Mouse (Mus musculus): ENCODE measurements at regions not wholly inside any gene's neighbourhood (a gene's known extent, or its start where the extent isn't known, plus 50 kb on each side); places are given as distances from the start of the nearest gene placed in this dataset.

DNA sequence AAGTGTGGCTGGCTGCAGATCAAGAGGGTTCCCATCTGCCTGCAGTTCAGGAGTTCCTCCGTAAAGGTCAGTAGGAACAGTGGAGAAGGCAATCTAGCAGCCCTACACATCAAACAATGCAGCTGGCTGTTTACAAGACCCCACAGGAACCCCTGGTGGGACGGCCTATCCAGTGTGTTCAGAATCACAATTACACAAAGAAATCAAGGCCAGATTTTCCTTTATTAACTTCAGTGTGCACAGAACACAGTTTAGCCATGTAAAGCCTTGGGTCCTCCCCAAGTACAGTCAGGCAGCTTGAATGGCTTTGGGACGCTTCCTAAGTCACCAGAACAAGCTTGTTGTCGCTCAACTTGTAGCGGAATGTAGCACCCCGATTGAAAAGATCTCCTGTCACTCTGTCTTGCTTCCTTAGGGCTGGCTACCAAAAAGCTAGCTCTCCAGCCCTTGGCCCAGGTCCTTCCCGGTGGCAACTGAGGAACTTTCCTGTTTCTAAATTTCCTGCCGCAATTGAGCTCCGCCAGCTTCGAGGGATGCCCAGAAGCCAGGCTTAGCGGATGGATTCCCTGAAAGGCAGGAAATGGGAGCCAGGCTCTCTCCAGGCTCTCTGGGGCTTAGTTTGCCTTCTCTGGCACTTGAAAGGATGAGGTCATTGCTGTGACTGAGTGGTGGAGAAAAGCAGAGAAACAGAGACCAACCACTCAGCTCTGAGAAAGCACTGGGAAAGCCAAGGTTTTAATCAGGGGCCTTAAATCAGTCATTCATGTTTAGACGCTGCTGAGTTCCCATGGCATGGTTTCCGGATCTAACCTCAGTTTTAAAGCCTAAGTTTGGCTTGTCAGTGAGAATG, 78.1 kb upstream of the Spin1 start:
- Histone ChIP-seq H3K4me3 (ENCODE audit: low read depth, low read length) (no peak overlapping the region), H3K9me3 (ENCODE audit: control insufficient read depth, low read depth, low read length) (no peaks in the 10 kb centered on the region), H3K4me1 (ENCODE audit: control insufficient read depth, insufficient read depth, low read length) (0 out of 2 replicates have a peak, but pooled peaks cover 14% of the 10 kb centered on the region), H3K36me3 (ENCODE audit: control insufficient read depth, insufficient read depth, low read length) (no peaks in the 10 kb centered on the region), H3K9ac (replicated peaks; ENCODE audit: low read depth, low read length) (no peak overlapping the region), H3K27me3 (ENCODE audit: control insufficient read depth, insufficient read depth, low read length) (no peaks in the 10 kb centered on the region), H3K27ac (ENCODE audit: low read length) (peak overlapping the region; percentile 6; the same call in 1 of the 2 replicates), H3K4me2 (replicated peaks; ENCODE audit: low read depth, low read length) (no peak overlapping the region)
- ATAC-seq (ENCODE audit: insufficient number of reproducible peaks, insufficient read depth, low FRiP score, low read depth), result no peak
- WGBS, result 55% methylated on average over 13 of the region's 13 CpGs

DNA sequence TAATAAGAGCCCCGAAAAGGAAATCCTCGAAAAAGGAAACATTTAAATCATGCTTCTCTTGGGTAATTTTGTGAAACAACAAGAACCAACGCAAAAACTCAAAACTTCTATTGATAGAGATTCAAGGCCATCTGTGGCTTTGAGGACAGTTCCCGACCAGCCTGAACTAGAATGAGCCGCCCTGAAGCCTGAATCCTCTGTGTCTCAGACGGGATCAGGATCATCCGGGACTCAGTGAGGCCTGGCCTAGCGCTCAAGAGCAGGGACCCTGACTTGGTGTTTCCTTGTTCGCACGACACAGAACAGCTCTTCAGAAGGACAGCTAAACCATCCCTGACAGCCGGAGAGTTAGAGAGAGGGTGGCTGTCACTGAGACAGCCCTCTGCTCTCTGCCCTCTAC, 77.4 kb upstream of the Spin1 start:
- Histone ChIP-seq H3K27me3 (ENCODE audit: control insufficient read depth, insufficient read depth, low read length) (no peaks in the 10 kb centered on the region), H3K4me3 (ENCODE audit: low read depth, low read length) (no peak overlapping the region), H3K27ac (ENCODE audit: low read length) (0 out of 2 replicates have a peak overlapping the region, but pooled peaks have one; percentile 6), H3K4me2 (replicated peaks; ENCODE audit: low read depth, low read length) (no peak overlapping the region), H3K4me1 (ENCODE audit: control insufficient read depth, insufficient read depth, low read length) (0 out of 2 replicates have a peak, but pooled peaks cover 11% of the 10 kb centered on the region), H3K9me3 (ENCODE audit: control insufficient read depth, low read depth, low read length) (no peaks in the 10 kb centered on the region), H3K36me3 (ENCODE audit: control insufficient read depth, insufficient read depth, low read length) (no peaks in the 10 kb centered on the region), H3K9ac (replicated peaks; ENCODE audit: low read depth, low read length) (no peak overlapping the region)
- WGBS, result 85% methylated on average over 11 of the region's 11 CpGs
- no peak for ATAC-seq (ENCODE audit: insufficient number of reproducible peaks, insufficient read depth, low FRiP score, low read depth)

DNA sequence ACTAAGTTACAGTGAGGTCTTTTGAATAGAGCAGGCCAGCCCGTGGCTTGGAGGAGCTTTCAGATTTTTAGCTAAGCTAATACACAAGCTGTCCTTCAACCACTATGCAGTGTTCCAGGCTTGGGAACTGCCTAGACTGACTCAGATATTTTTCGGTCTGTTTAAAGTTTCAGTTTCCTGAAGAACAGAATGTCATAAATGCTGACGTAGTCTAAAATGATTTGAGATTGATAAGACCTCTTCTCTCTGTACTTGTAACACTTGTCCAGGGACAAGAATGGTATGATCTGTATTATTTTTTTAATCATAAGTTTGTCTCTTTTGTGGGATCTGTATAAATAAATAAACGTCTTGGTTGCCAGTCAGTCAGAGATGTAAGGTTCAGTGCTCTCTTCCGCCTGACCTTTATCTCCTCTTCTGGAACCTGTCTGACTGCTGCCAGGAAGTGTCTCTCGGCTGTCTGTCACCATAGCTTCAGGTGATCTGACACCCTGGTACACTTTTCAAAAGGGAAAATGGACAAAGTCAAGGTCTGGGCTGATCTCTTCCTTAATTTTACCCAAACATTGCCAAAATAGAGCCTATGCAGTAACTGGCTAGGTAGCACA, 74.3 kb upstream of the Spin1 start:
- Histone ChIP-seq H3K4me3 (ENCODE audit: low read depth, low read length) (no peak overlapping the region), H3K4me2 (replicated peaks; ENCODE audit: low read depth, low read length) (no peak overlapping the region), H3K9ac (replicated peaks; ENCODE audit: low read depth, low read length) (no peak overlapping the region), H3K4me1 (ENCODE audit: control insufficient read depth, insufficient read depth, low read length) (0 out of 2 replicates have a peak, but pooled peaks cover 11% of the 10 kb centered on the region), H3K9me3 (ENCODE audit: control insufficient read depth, low read depth, low read length) (no peaks in the 10 kb centered on the region; the same call in 1 of the 2 replicates), H3K27me3 (ENCODE audit: control insufficient read depth, insufficient read depth, low read length) (no peaks in the 10 kb centered on the region), H3K36me3 (ENCODE audit: control insufficient read depth, insufficient read depth, low read length) (no peaks in the 10 kb centered on the region), H3K27ac (ENCODE audit: low read length) (no peak overlapping the region)
- WGBS, result 63% methylated on average over 6 of the region's 6 CpGs
- no peak for ATAC-seq (ENCODE audit: insufficient number of reproducible peaks, insufficient read depth, low FRiP score, low read depth)

DNA sequence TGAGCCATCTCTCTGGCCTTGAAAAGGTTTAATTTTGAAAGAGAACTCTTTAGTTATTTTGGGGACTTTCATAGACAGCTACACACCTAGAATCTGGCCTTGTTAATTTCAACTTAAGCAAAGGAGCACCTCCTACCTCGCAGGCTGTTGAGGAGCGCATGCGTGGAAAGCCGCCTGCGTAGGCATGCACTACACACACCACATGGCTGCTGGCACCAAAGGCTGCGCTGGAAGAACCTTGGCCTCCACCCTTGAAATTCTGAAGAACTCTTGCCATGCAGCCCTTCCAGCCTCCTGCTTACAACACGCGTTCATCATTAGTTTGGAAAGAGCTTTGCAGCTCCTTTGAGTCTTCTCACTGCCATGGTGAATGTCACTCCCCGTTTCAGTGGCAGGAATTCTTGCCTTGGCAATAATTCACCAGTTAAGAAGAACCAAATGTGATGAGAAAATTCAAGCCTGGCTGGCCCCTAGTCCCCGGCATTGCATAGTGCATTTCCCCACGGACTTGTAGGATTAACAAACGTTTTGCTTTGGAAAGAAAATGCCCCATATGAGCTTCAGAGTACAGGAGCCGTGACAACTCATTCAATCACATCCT, 62.7 kb upstream of the Spin1 start:
- no peaks in the 10 kb centered on the region for H3K27me3 ChIP-seq (ENCODE audit: control insufficient read depth, insufficient read depth, low read length)
- ATAC-seq (ENCODE audit: insufficient number of reproducible peaks, insufficient read depth, low FRiP score, low read depth), result no peak
- no peaks in the 10 kb centered on the region for H3K36me3 ChIP-seq (ENCODE audit: control insufficient read depth, insufficient read depth, low read length)
- H3K4me1 ChIP-seq (ENCODE audit: control insufficient read depth, insufficient read depth, low read length), result no peaks in the 10 kb centered on the region
- H3K27ac ChIP-seq (ENCODE audit: low read length), result no peak overlapping the region
- no peak overlapping the region for H3K9ac ChIP-seq (replicated peaks; ENCODE audit: low read depth, low read length)
- H3K4me3 ChIP-seq (ENCODE audit: low read depth, low read length), result no peak overlapping the region
- H3K4me2 ChIP-seq (replicated peaks; ENCODE audit: low read depth, low read length), result no peak overlapping the region
- 90% methylated on average over 13 of the region's 13 CpGs for WGBS
- H3K9me3 ChIP-seq (ENCODE audit: control insufficient read depth, low read depth, low read length), result peaks cover 5% of the 10 kb centered on the region; the same call in 1 of the 2 replicates

DNA sequence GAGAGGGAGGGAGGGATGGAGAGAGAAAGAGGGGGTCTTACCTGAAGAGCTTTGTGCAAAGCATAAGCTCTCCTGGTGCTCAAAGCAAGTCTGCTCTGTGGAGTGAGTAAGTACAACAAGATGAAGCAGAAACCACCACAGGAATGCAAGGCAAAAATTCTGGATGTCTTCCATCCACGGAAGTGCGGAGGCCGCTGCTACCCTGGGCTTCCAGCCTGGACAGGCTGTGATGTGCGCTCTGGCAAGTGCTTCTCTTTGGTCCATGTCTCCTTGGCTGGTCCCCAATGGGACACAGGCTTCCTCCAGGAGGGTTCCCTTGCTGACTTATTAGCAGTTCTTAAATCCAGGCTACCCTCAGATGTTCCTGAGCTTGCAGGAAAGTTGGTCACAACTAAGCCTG, 61.7 kb upstream of the Spin1 start:
- Histone ChIP-seq H3K36me3 (ENCODE audit: control insufficient read depth, insufficient read depth, low read length) (no peaks in the 10 kb centered on the region), H3K27me3 (ENCODE audit: control insufficient read depth, insufficient read depth, low read length) (no peaks in the 10 kb centered on the region), H3K4me1 (ENCODE audit: control insufficient read depth, insufficient read depth, low read length) (no peaks in the 10 kb centered on the region), H3K4me3 (ENCODE audit: low read depth, low read length) (no peak overlapping the region), H3K4me2 (replicated peaks; ENCODE audit: low read depth, low read length) (no peak overlapping the region), H3K9ac (replicated peaks; ENCODE audit: low read depth, low read length) (no peak overlapping the region), H3K9me3 (ENCODE audit: control insufficient read depth, low read depth, low read length) (peaks cover 12% of the 10 kb centered on the region; the same call in 1 of the 2 replicates), H3K27ac (ENCODE audit: low read length) (no peak overlapping the region)
- WGBS, result 79% methylated on average over 4 of the region's 4 CpGs
- no peak for ATAC-seq (ENCODE audit: insufficient number of reproducible peaks, insufficient read depth, low FRiP score, low read depth)

DNA sequence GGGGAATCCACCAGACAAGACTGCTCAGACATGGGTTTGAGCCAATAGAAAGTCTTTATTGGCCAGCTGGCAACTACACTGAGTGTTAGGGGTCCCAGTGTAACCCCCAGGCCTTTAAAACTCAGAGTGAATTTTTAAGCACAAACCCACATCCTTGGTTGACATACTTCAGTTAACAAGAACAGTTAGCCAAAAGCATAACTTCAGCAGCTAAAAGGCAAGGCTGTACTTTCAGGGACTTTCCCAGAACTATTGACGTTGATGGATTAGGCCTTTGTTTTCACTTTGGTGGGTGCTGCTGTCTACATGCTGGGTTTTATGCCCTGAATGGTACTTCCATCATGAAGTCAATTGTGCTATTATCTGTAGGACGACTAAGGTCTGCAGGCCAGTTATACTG, 59.6 kb upstream of the Spin1 start:
- ATAC-seq (ENCODE audit: insufficient number of reproducible peaks, insufficient read depth, low FRiP score, low read depth), result no peak
- no peak overlapping the region for H3K4me3 ChIP-seq (ENCODE audit: low read depth, low read length)

DNA sequence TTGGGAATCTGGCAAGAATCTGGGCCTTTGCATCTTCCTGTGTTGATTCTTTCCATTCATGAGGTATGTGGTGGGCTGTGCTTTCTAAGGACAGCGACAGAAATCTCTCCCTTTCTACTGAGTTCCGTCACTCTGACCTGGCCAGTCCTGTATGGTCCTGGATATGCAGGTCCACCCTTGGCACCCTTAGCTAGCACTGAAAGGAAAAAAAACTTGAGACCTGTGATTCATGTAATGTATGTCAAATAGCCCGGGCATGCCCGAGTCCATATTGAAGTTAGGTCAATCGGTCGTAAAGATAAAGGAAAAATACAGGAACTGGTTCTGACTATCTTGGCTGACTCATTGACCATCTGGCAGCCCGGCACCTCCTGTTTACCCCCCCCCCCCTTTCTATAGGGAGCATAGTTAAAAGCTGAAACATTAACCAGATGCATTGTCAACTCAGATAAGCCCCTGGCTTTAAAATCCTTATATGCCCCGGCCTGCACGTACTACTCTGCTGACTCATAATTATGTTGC, 57.7 kb upstream of the Spin1 start:
- H3K9me3 ChIP-seq (ENCODE audit: control insufficient read depth, low read depth, low read length), result peaks cover 12% of the 10 kb centered on the region; the same call in 1 of the 2 replicates
- H3K9ac ChIP-seq (replicated peaks; ENCODE audit: low read depth, low read length), result no peak overlapping the region
- WGBS, result 89% methylated on average over 9 of the region's 9 CpGs
- no peaks in the 10 kb centered on the region for H3K36me3 ChIP-seq (ENCODE audit: control insufficient read depth, insufficient read depth, low read length)
- no peak for ATAC-seq (ENCODE audit: insufficient number of reproducible peaks, insufficient read depth, low FRiP score, low read depth)
- H3K4me3 ChIP-seq (ENCODE audit: low read depth, low read length), result no peak overlapping the region
- no peak overlapping the region for H3K4me2 ChIP-seq (replicated peaks; ENCODE audit: low read depth, low read length)
- H3K27me3 ChIP-seq (ENCODE audit: control insufficient read depth, insufficient read depth, low read length), result no peaks in the 10 kb centered on the region
- no peaks in the 10 kb centered on the region for H3K4me1 ChIP-seq (ENCODE audit: control insufficient read depth, insufficient read depth, low read length)
- no peak overlapping the region for H3K27ac ChIP-seq (ENCODE audit: low read length)

More for the DNA sequence above, 59.6 kb upstream of the Spin1 start:
- H3K27ac ChIP-seq (ENCODE audit: low read length), result no peak overlapping the region
- H3K4me2 ChIP-seq (replicated peaks; ENCODE audit: low read depth, low read length), result no peak overlapping the region
- 65% methylated on average over 2 of the region's 2 CpGs for WGBS
- H3K27me3 ChIP-seq (ENCODE audit: control insufficient read depth, insufficient read depth, low read length), result no peaks in the 10 kb centered on the region
- H3K9me3 ChIP-seq (ENCODE audit: control insufficient read depth, low read depth, low read length), result peaks cover 12% of the 10 kb centered on the region; the same call in 1 of the 2 replicates
- no peak overlapping the region for H3K9ac ChIP-seq (replicated peaks; ENCODE audit: low read depth, low read length)
- no peaks in the 10 kb centered on the region for H3K36me3 ChIP-seq (ENCODE audit: control insufficient read depth, insufficient read depth, low read length)
- H3K4me1 ChIP-seq (ENCODE audit: control insufficient read depth, insufficient read depth, low read length), result no peaks in the 10 kb centered on the region
